Mouse (Mus musculus): Measurements from ENCODE around the gene Zbtb17. TPM values are rescaled to one million over a fixed set of nuclear protein-coding genes. Genes with fewer than 3 reads are reported as not detected.

The Zbtb17 gene
- polyA plus RNA-seq, 1 experiment from 2014 or later, result 11.4 TPM

GRCm38 (mm10) chr4:141477681-141478102 is 33.2 kb downstream of the Zbtb17 start:
- Histone ChIP-seq H3K9ac (no peak overlapping the region), H3K9me3 (replicated peaks) (peaks cover 50% of the 10 kb centered on the region), H3K4me2 (no peak overlapping the region), H3K4me3 (replicated peaks) (no peak overlapping the region), H3K4me1 (replicated peaks) (0 out of 2 replicates have a peak, but pooled peaks cover 6% of the 10 kb centered on the region), H3K36me3 (peaks cover 98% of the 10 kb centered on the region), H3K27me3 (no peaks in the 10 kb centered on the region), H3K27ac (no peak overlapping the region)
- WGBS (ENCODE audit: insufficient replicate concordance), result 63% methylated on average over 16 of the region's 16 CpGs
- ATAC-seq (ENCODE audit: low read depth) (no peak), DNase-seq (no peak)

GRCm38 (mm10) chr4:141478225-141478624 is 33.8 kb downstream of the Zbtb17 start:
- H3K4me1 ChIP-seq (replicated peaks), result 0 out of 2 replicates have a peak, but pooled peaks cover 6% of the 10 kb centered on the region
- H3K9me3 ChIP-seq (replicated peaks), result peaks cover 46% of the 10 kb centered on the region
- DNase-seq (no peak), ATAC-seq (ENCODE audit: low read depth) (no peak)
- H3K4me3 ChIP-seq (replicated peaks), result no peak overlapping the region
- H3K36me3 ChIP-seq, result peaks cover 98% of the 10 kb centered on the region
- WGBS (ENCODE audit: insufficient replicate concordance), result 90% methylated on average over 23 of the region's 23 CpGs
- no peaks in the 10 kb centered on the region for H3K27me3 ChIP-seq
- H3K9ac ChIP-seq, result no peak overlapping the region
- no peak overlapping the region for H3K4me2 ChIP-seq
- peak overlapping the region; percentile 13; the same call in 1 of the 2 replicates for H3K27ac ChIP-seq

- H3K9ac ChIP-seq, result no peak overlapping the region
- 94% methylated on average over 32 of the region's 32 CpGs for WGBS (ENCODE audit: insufficient replicate concordance)
- no peaks in the 10 kb centered on the region for H3K27me3 ChIP-seq
- DNase-seq (no peak), ATAC-seq (ENCODE audit: low read depth) (no peak)
- 0 out of 2 replicates have a peak, but pooled peaks cover 5% of the 10 kb centered on the region for H3K4me1 ChIP-seq (replicated peaks)
- peaks cover 98% of the 10 kb centered on the region for H3K36me3 ChIP-seq
- peaks cover 45% of the 10 kb centered on the region for H3K9me3 ChIP-seq (replicated peaks)
- H3K4me3 ChIP-seq (replicated peaks), result no peak overlapping the region
- no peak overlapping the region for H3K27ac ChIP-seq
- H3K4me2 ChIP-seq, result no peak overlapping the region
Measured at GRCm38 (mm10) chr4:141478794-141479193, 34.3 kb downstream of the Zbtb17 start.

- no peak overlapping the region for H3K4me3 ChIP-seq (replicated peaks)
- peaks cover 44% of the 10 kb centered on the region for H3K9me3 ChIP-seq (replicated peaks)
- no peak overlapping the region for H3K27ac ChIP-seq
- ATAC-seq (ENCODE audit: low read depth) (no peak), DNase-seq (no peak)
- H3K27me3 ChIP-seq, result no peaks in the 10 kb centered on the region
- H3K9ac ChIP-seq, result no peak overlapping the region
- H3K4me2 ChIP-seq, result no peak overlapping the region
- H3K4me1 ChIP-seq (replicated peaks), result no peaks in the 10 kb centered on the region
- H3K36me3 ChIP-seq, result peaks cover 98% of the 10 kb centered on the region
- WGBS (ENCODE audit: insufficient replicate concordance), result 95% methylated on average over 8 of the region's 8 CpGs
Measured at GRCm38 (mm10) chr4:141479411-141479810, 35.0 kb downstream of the Zbtb17 start.

- 83% methylated on average over 11 of the region's 11 CpGs for WGBS (ENCODE audit: insufficient replicate concordance)
Measured at GRCm38 (mm10) chr4:141484071-141484470, 39.6 kb downstream of the Zbtb17 start.

GRCm38 (mm10) chr4:141487581-141487980 is 43.1 kb downstream of the Zbtb17 start:
- H3K9me3 ChIP-seq (replicated peaks), result no peaks in the 10 kb centered on the region
- 88% methylated on average over 11 of the region's 11 CpGs for WGBS (ENCODE audit: insufficient replicate concordance)
- no peak for ATAC-seq (ENCODE audit: low read depth)

More at GRCm38 (mm10) chr4:141484071-141484470, 39.6 kb downstream of the Zbtb17 start:
- DNase-seq (no peak), ATAC-seq (ENCODE audit: low read depth) (no peak)
- Histone ChIP-seq H3K4me3 (replicated peaks) (no peak overlapping the region), H3K36me3 (peaks cover 97% of the 10 kb centered on the region), H3K4me2 (no peak overlapping the region), H3K9ac (no peak overlapping the region), H3K9me3 (replicated peaks) (peaks cover 5% of the 10 kb centered on the region), H3K27ac (no peak overlapping the region), H3K4me1 (replicated peaks) (no peaks in the 10 kb centered on the region), H3K27me3 (no peaks in the 10 kb centered on the region)

GRCm38 (mm10) chr4:141488670-141489069 is 44.2 kb downstream of the Zbtb17 start:
- DNase-seq, result no peak
- Histone ChIP-seq H3K9me3 (replicated peaks) (no peaks in the 10 kb centered on the region), H3K36me3 (peaks cover 99% of the 10 kb centered on the region), H3K27ac (no peak overlapping the region), H3K4me1 (replicated peaks) (no peaks in the 10 kb centered on the region), H3K4me3 (replicated peaks) (no peak overlapping the region), H3K27me3 (no peaks in the 10 kb centered on the region), H3K4me2 (no peak overlapping the region), H3K9ac (no peak overlapping the region)
- 86% methylated on average over 4 of the region's 4 CpGs for WGBS (ENCODE audit: insufficient replicate concordance)
- no peak for ATAC-seq (ENCODE audit: low read depth)

More at GRCm38 (mm10) chr4:141487581-141487980, 43.1 kb downstream of the Zbtb17 start:
- Histone ChIP-seq H3K4me2 (no peak overlapping the region), H3K36me3 (peaks cover 99% of the 10 kb centered on the region), H3K27me3 (no peaks in the 10 kb centered on the region), H3K9ac (no peak overlapping the region), H3K27ac (no peak overlapping the region), H3K4me3 (replicated peaks) (no peak overlapping the region), H3K4me1 (replicated peaks) (no peaks in the 10 kb centered on the region)
- no peak for DNase-seq

GRCm38 (mm10) chr4:141500637-141501036 is 56.2 kb downstream of the Zbtb17 start:
- 68% methylated on average over 4 of the region's 4 CpGs for WGBS (ENCODE audit: insufficient replicate concordance)
- Histone ChIP-seq H3K27ac (no peak overlapping the region), H3K9me3 (replicated peaks) (no peaks in the 10 kb centered on the region), H3K4me3 (replicated peaks) (no peak overlapping the region), H3K4me1 (replicated peaks) (peaks cover 13% of the 10 kb centered on the region), H3K4me2 (no peak overlapping the region), H3K27me3 (no peaks in the 10 kb centered on the region), H3K9ac (0 out of 2 replicates have a peak overlapping the region, but pooled peaks have one; percentile 26), H3K36me3 (peaks cover 12% of the 10 kb centered on the region)
- no peak for DNase-seq
- no peak for ATAC-seq (ENCODE audit: low read depth)

- Histone ChIP-seq H3K4me3 (replicated peaks) (no peak overlapping the region), H3K9ac (0 out of 2 replicates have a peak overlapping the region, but pooled peaks have one; percentile 26), H3K27ac (no peak overlapping the region), H3K36me3 (peaks cover 9% of the 10 kb centered on the region; the same call in 1 of the 2 replicates), H3K27me3 (no peaks in the 10 kb centered on the region), H3K9me3 (replicated peaks) (no peaks in the 10 kb centered on the region), H3K4me2 (no peak overlapping the region), H3K4me1 (replicated peaks) (peaks cover 16% of the 10 kb centered on the region)
- ATAC-seq (ENCODE audit: low read depth) (no peak), DNase-seq (no peak)
- 80% methylated on average over 5 of the region's 5 CpGs for WGBS (ENCODE audit: insufficient replicate concordance)
Measured at GRCm38 (mm10) chr4:141501058-141501457, 56.6 kb downstream of the Zbtb17 start.

- H3K9me3 ChIP-seq (replicated peaks), result no peaks in the 10 kb centered on the region
- WGBS (ENCODE audit: insufficient replicate concordance), result 85% methylated on average over 5 of the region's 5 CpGs
- DNase-seq, result no peak
- no peak overlapping the region for H3K9ac ChIP-seq
- no peak for ATAC-seq (ENCODE audit: low read depth)
- H3K27me3 ChIP-seq, result no peaks in the 10 kb centered on the region
- H3K27ac ChIP-seq, result no peak overlapping the region
- H3K4me1 ChIP-seq (replicated peaks), result peaks cover 30% of the 10 kb centered on the region
- H3K4me2 ChIP-seq, result no peak overlapping the region
- H3K36me3 ChIP-seq, result peaks cover 6% of the 10 kb centered on the region; the same call in 1 of the 2 replicates
- no peak overlapping the region for H3K4me3 ChIP-seq (replicated peaks)
Measured at GRCm38 (mm10) chr4:141502723-141503122, 58.3 kb downstream of the Zbtb17 start.

GRCm38 (mm10) chr4:141504471-141504870 is 60.0 kb downstream of the Zbtb17 start:
- WGBS (ENCODE audit: insufficient replicate concordance), result 84% methylated on average over 4 of the region's 4 CpGs
- no peak overlapping the region for H3K27ac ChIP-seq
- peaks cover 6% of the 10 kb centered on the region; the same call in 1 of the 2 replicates for H3K36me3 ChIP-seq
- ATAC-seq (ENCODE audit: low read depth) (no peak), DNase-seq (no peak)
- H3K4me2 ChIP-seq, result no peak overlapping the region
- H3K9ac ChIP-seq, result no peak overlapping the region
- H3K9me3 ChIP-seq (replicated peaks), result no peaks in the 10 kb centered on the region
- peaks cover 30% of the 10 kb centered on the region for H3K4me1 ChIP-seq (replicated peaks)
- no peak overlapping the region for H3K4me3 ChIP-seq (replicated peaks)
- no peaks in the 10 kb centered on the region for H3K27me3 ChIP-seq

GRCm38 (mm10) chr4:141505810-141506209 is 61.4 kb downstream of the Zbtb17 start:
- Histone ChIP-seq H3K4me2 (no peak overlapping the region), H3K27me3 (no peaks in the 10 kb centered on the region), H3K36me3 (peaks cover 9% of the 10 kb centered on the region; the same call in 1 of the 2 replicates), H3K9me3 (replicated peaks) (no peaks in the 10 kb centered on the region), H3K27ac (no peak overlapping the region), H3K4me3 (replicated peaks) (no peak overlapping the region), H3K4me1 (replicated peaks) (peaks cover 34% of the 10 kb centered on the region), H3K9ac (no peak overlapping the region)
- 92% methylated on average over 11 of the region's 11 CpGs for WGBS (ENCODE audit: insufficient replicate concordance)
- ATAC-seq (ENCODE audit: low read depth) (no peak), DNase-seq (no peak)

Measured in liver, embryonic 13.5 days (tissue).